32 mouse cellular contexts compared by ENCODE assay signal in genomic region chr3:131336629-131337028, GRCm38 (mm10). TPM values are rescaled to one million over a fixed set of nuclear protein-coding genes. Genes with fewer than 3 reads are reported as not detected.
DNase-seq lines count a peak whose midpoint lies in the region; ATAC-seq and TF ChIP-seq lines count a peak whose summit lies in the region.
"Had no signal": no experiment of that assay in that cellular context is flagged by ENCODE, and none has a peak within 500 bp of the region (broad histone marks: within the 10 kb centered on the region; RNA-seq: fewer than 3 reads in every experiment).

No protein-coding gene starts in this region.

- peaks cover 4% of the 10 kb centered on the region for H3K79me2 ChIP-seq in liver, adult 2 months (ENCODE audit: control insufficient read depth, insufficient read depth, low read length)

- H3K9ac ChIP-seq in forebrain, embryonic 12.5 days, result no peak overlapping the region
- H3K9ac ChIP-seq in forebrain, postnatal 0 days, result no peak overlapping the region
- no peak overlapping the region for H3K9ac ChIP-seq in liver, adult 2 months (ENCODE audit: low read depth, low read length)
- no peak overlapping the region for H3K9ac ChIP-seq in liver, embryonic 11.5 days (ENCODE audit: low read depth, low read length)
- H3K9ac ChIP-seq in neural tube, embryonic 14.5 days (replicated peaks; ENCODE audit: low read depth, low read length), result no peak overlapping the region
- H3K9ac ChIP-seq in neural tube, embryonic 15.5 days (replicated peaks), result no peak overlapping the region
- H3K9ac ChIP-seq: embryonic facial prominence, embryonic 12.5 days; heart, embryonic 13.5 days; kidney, embryonic 15.5 days; limb, embryonic 12.5 days; liver, embryonic 13.5 days had no signal

- no peak overlapping the region for H3K27ac ChIP-seq in forebrain, embryonic 12.5 days
- H3K27ac ChIP-seq in forebrain, postnatal 0 days (ENCODE audit: low read depth, low read length), result no peak overlapping the region
- no peak overlapping the region for H3K27ac ChIP-seq in liver, adult 2 months (replicated peaks; ENCODE audit: insufficient read depth, low read depth, low read length)
- no peak overlapping the region for H3K27ac ChIP-seq in liver, embryonic 11.5 days (ENCODE audit: low read depth, low read length)
- no peak overlapping the region for H3K27ac ChIP-seq in neural tube, embryonic 14.5 days (ENCODE audit: low read depth, low read length)
- H3K27ac ChIP-seq in neural tube, embryonic 15.5 days (replicated peaks), result no peak overlapping the region
- no peak overlapping the region for H3K27ac ChIP-seq in heart, embryonic 10.5 days
- H3K27ac ChIP-seq: embryonic facial prominence, embryonic 12.5 days; heart, adult 2 months; heart, embryonic 13.5 days; kidney, embryonic 15.5 days; limb, embryonic 12.5 days; liver, embryonic 13.5 days; macrophage; stomach, postnatal 0 days had no signal

- H3K27me3 ChIP-seq in forebrain, embryonic 12.5 days, result peaks cover 19% of the 10 kb centered on the region
- H3K27me3 ChIP-seq in forebrain, postnatal 0 days (ENCODE audit: insufficient read depth, low read length), result no peaks in the 10 kb centered on the region
- no peaks in the 10 kb centered on the region for H3K27me3 ChIP-seq in liver, adult 2 months (ENCODE audit: control insufficient read depth, insufficient read depth, low read length)
- no peaks in the 10 kb centered on the region for H3K27me3 ChIP-seq in liver, embryonic 11.5 days (replicated peaks; ENCODE audit: control insufficient read depth, insufficient read depth, low read length)
- no peaks in the 10 kb centered on the region for H3K27me3 ChIP-seq in neural tube, embryonic 14.5 days (ENCODE audit: control insufficient read depth, insufficient read depth, low read length)
- no peaks in the 10 kb centered on the region for H3K27me3 ChIP-seq in neural tube, embryonic 15.5 days (replicated peaks)
- peaks cover 6% of the 10 kb centered on the region; the same call in 1 of the 2 replicates for H3K27me3 ChIP-seq in heart, embryonic 10.5 days (ENCODE audit: insufficient read depth, poor library complexity, severe bottlenecking)
- H3K27me3 ChIP-seq: embryonic facial prominence, embryonic 12.5 days; heart, embryonic 13.5 days; kidney, embryonic 15.5 days; limb, embryonic 12.5 days; Patski had no signal

- H3K4me3 ChIP-seq in forebrain, embryonic 12.5 days (replicated peaks), result no peak overlapping the region
- no peak overlapping the region for H3K4me3 ChIP-seq in forebrain, postnatal 0 days (ENCODE audit: low read depth, low read length)
- H3K4me3 ChIP-seq in liver, adult 2 months (ENCODE audit: insufficient read depth, low read depth, low read length), result no peak overlapping the region
- no peak overlapping the region for H3K4me3 ChIP-seq in liver, embryonic 11.5 days (ENCODE audit: low read depth, low read length)
- H3K4me3 ChIP-seq in neural tube, embryonic 14.5 days (ENCODE audit: low read depth, low read length), result no peak overlapping the region
- no peak overlapping the region for H3K4me3 ChIP-seq in neural tube, embryonic 15.5 days (replicated peaks)
- no peak overlapping the region for H3K4me3 ChIP-seq in heart, embryonic 10.5 days
- H3K4me3 ChIP-seq: embryonic facial prominence, embryonic 12.5 days; heart, adult 2 months; heart, embryonic 13.5 days; kidney, embryonic 15.5 days; limb, embryonic 12.5 days; liver, embryonic 13.5 days had no signal

- no peak overlapping the region for H3K4me2 ChIP-seq in forebrain, embryonic 12.5 days
- H3K4me2 ChIP-seq in forebrain, postnatal 0 days (ENCODE audit: low read depth), result no peak overlapping the region
- H3K4me2 ChIP-seq in liver, embryonic 11.5 days, result no peak overlapping the region
- no peak overlapping the region for H3K4me2 ChIP-seq in neural tube, embryonic 14.5 days (ENCODE audit: low read depth, low read length)
- H3K4me2 ChIP-seq in neural tube, embryonic 15.5 days, result no peak overlapping the region
- H3K4me2 ChIP-seq: embryonic facial prominence, embryonic 12.5 days; heart, embryonic 13.5 days; kidney, embryonic 15.5 days; limb, embryonic 12.5 days; liver, embryonic 13.5 days had no signal

- TF ChIP-seq POLR2A in liver, adult 2 months (IDR thresholded peaks at IDR 0.05; ENCODE audit: extremely low read depth, insufficient read depth, low read length), result no peak

- DNase-seq in forebrain, postnatal 0 days, result no peak
- DNase-seq in liver, adult 2 months (ENCODE audit: extremely low read depth, low read depth, low spot score), result peak; percentile 55
- no peak for DNase-seq in liver, embryonic 11.5 days (ENCODE audit: low spot score)
- DNase-seq in heart, embryonic 10.5 days (ENCODE audit: low spot score), result no peak
- DNase-seq: adrenal gland, postnatal 10 days; cerebellum, adult 11 months; cerebellum, adult 9-10 months; cerebellum, postnatal 36 days; embryo, embryonic 11 days; heart, adult 2 months; heart, postnatal 10 days; kidney, adult 18-20 months; kidney, postnatal 25 days; liver, embryonic 13.5 days; lung, adult 2 months; lung, postnatal 10 days; right cerebral cortex, postnatal 4 days; thymus, adult 18-20 months; thymus, postnatal 36 days had no signal

- no peaks in the 10 kb centered on the region for H3K9me3 ChIP-seq in forebrain, embryonic 12.5 days
- no peaks in the 10 kb centered on the region for H3K9me3 ChIP-seq in forebrain, postnatal 0 days (ENCODE audit: low read length)
- no peaks in the 10 kb centered on the region for H3K9me3 ChIP-seq in liver, embryonic 11.5 days (ENCODE audit: control insufficient read depth, low read length)
- no peaks in the 10 kb centered on the region for H3K9me3 ChIP-seq in neural tube, embryonic 14.5 days (ENCODE audit: control insufficient read depth, low read length)
- H3K9me3 ChIP-seq in neural tube, embryonic 15.5 days (replicated peaks), result no peaks in the 10 kb centered on the region
- H3K9me3 ChIP-seq in heart, embryonic 10.5 days, result no peaks in the 10 kb centered on the region
- H3K9me3 ChIP-seq: embryonic facial prominence, embryonic 12.5 days; heart, embryonic 13.5 days; kidney, embryonic 15.5 days; limb, embryonic 12.5 days; liver, embryonic 13.5 days had no signal

- peak; percentile 85; the same call in 1 of the 2 replicates for ATAC-seq in forebrain, embryonic 12.5 days (ENCODE audit: low FRiP score)
- no peak for ATAC-seq in forebrain, postnatal 0 days
- ATAC-seq in liver, embryonic 11.5 days (replicated peaks; ENCODE audit: low FRiP score), result no peak
- peak; percentile 51; the same call in 1 of the 2 replicates for ATAC-seq in neural tube, embryonic 14.5 days (ENCODE audit: low read depth)
- ATAC-seq in neural tube, embryonic 15.5 days (ENCODE audit: low FRiP score), result no peak
- ATAC-seq: Patski had no signal

- no peaks in the 10 kb centered on the region for H3K36me3 ChIP-seq in forebrain, embryonic 12.5 days (replicated peaks)
- no peaks in the 10 kb centered on the region for H3K36me3 ChIP-seq in forebrain, postnatal 0 days (ENCODE audit: insufficient read depth)
- H3K36me3 ChIP-seq in liver, adult 2 months (ENCODE audit: control insufficient read depth, insufficient read depth, low read length), result peaks cover 8% of the 10 kb centered on the region; the same call in 1 of the 2 replicates
- no peaks in the 10 kb centered on the region for H3K36me3 ChIP-seq in liver, embryonic 11.5 days (ENCODE audit: control insufficient read depth, insufficient read depth, low read length)
- H3K36me3 ChIP-seq in neural tube, embryonic 14.5 days (ENCODE audit: control insufficient read depth, insufficient read depth, low read length), result no peaks in the 10 kb centered on the region
- H3K36me3 ChIP-seq in neural tube, embryonic 15.5 days, result no peaks in the 10 kb centered on the region
- no peaks in the 10 kb centered on the region for H3K36me3 ChIP-seq in heart, embryonic 10.5 days
- H3K36me3 ChIP-seq: embryonic facial prominence, embryonic 12.5 days; G1E; heart, embryonic 13.5 days; kidney, embryonic 15.5 days; limb, embryonic 12.5 days; liver, embryonic 13.5 days had no signal

- no peak for TF ChIP-seq CTCF in forebrain, postnatal 0 days (IDR thresholded peaks at IDR 0.05; ENCODE audit: low read depth)
- TF ChIP-seq CTCF in liver, adult 2 months (IDR thresholded peaks at IDR 0.05; ENCODE audit: low read depth, low read length), result no peak

- H3K4me1 ChIP-seq in forebrain, embryonic 12.5 days, result no peaks in the 10 kb centered on the region; the same call in 1 of the 2 replicates
- H3K4me1 ChIP-seq in forebrain, postnatal 0 days (ENCODE audit: insufficient read depth), result no peaks in the 10 kb centered on the region
- H3K4me1 ChIP-seq in liver, adult 2 months (ENCODE audit: control insufficient read depth, insufficient read depth, low read length), result peaks cover 5% of the 10 kb centered on the region
- H3K4me1 ChIP-seq in liver, embryonic 11.5 days (replicated peaks; ENCODE audit: control insufficient read depth, insufficient read depth, low read length), result peaks cover 8% of the 10 kb centered on the region
- 0 out of 2 replicates have a peak, but pooled peaks cover 3% of the 10 kb centered on the region for H3K4me1 ChIP-seq in neural tube, embryonic 14.5 days (ENCODE audit: control insufficient read depth, insufficient read depth, low read length)
- H3K4me1 ChIP-seq in neural tube, embryonic 15.5 days, result peaks cover 4% of the 10 kb centered on the region; the same call in 1 of the 2 replicates
- peaks cover 24% of the 10 kb centered on the region for H3K4me1 ChIP-seq in heart, embryonic 10.5 days

- WGBS in forebrain, embryonic 12.5 days, result 44% methylated on average over 8 of the region's 8 CpGs
- 33% methylated on average over 8 of the region's 8 CpGs for WGBS in forebrain, postnatal 0 days
- WGBS in liver, adult 2 months, result 42% methylated on average over 8 of the region's 8 CpGs
- 80% methylated on average over 8 of the region's 8 CpGs for WGBS in liver, embryonic 11.5 days
- 65% methylated on average over 8 of the region's 8 CpGs for WGBS in neural tube, embryonic 14.5 days
- WGBS in neural tube, embryonic 15.5 days, result 60% methylated on average over 8 of the region's 8 CpGs
- 87% methylated on average over 8 of the region's 8 CpGs for WGBS in heart, embryonic 10.5 days

RNA-seq across cellular contexts. Expression of gene Cyp2u1, which starts 33.6 kb away (rescaled TPM):
- polyA plus RNA-seq in forebrain, embryonic 12.5 days (2016; fragmentation: Nextera tagmentation; extraction: Ambion mirVana), result 2.1 and 3.2 TPM in 2 replicates
- 10.7 and 14.7 TPM in 2 replicates for total RNA-seq in forebrain, postnatal 0 days (2014; rRNA removed)
- 8.7 and 11.0 TPM in 2 replicates for polyA plus RNA-seq in forebrain, postnatal 0 days (2015; fragmentation: Nextera tagmentation; extraction: Ambion mirVana)
- 6.0 and 17.4 TPM in 2 replicates for total RNA-seq in liver, adult 2 months (2014; rRNA removed)
- 10.4 and 21.0 TPM in 2 replicates for polyA plus RNA-seq in liver, adult 2 months (2012; rRNA removed)
- 0.69 and 0.83 TPM in 2 replicates for polyA plus RNA-seq in liver, embryonic 11.5 days (2014; fragmentation: Nextera tagmentation; extraction: Ambion mirVana)
- 9.0 and 9.4 TPM in 2 replicates for polyA plus RNA-seq in neural tube, embryonic 14.5 days (2014; fragmentation: Nextera tagmentation; extraction: Ambion mirVana)
- 8.2 and 8.5 TPM in 2 replicates for polyA plus RNA-seq in neural tube, embryonic 15.5 days (2015; fragmentation: Nextera tagmentation; extraction: Ambion mirVana)
- polyA plus RNA-seq in heart, embryonic 10.5 days (2016; fragmentation: Nextera tagmentation; extraction: Ambion mirVana), result 3.7 and 7.0 TPM in 2 replicates
- total RNA-seq: monocyte, adult 5-6 weeks; neutrophil, adult 5-6 weeks had no signal
- polyA plus RNA-seq: G1E had no signal

Comparison
In these comparisons a context has a peak if more than half of its experiments do, and no peak if none do; other contexts are left out.
1. ATAC-seq: peak in forebrain, embryonic 12.5 days (single experiment) and neural tube, embryonic 14.5 days (single experiment); none in forebrain, postnatal 0 days (single experiment), liver, embryonic 11.5 days (single experiment) and neural tube, embryonic 15.5 days (single experiment).